Mouse (Mus musculus): Measurements from ENCODE around the gene Epha4.

DNA sequence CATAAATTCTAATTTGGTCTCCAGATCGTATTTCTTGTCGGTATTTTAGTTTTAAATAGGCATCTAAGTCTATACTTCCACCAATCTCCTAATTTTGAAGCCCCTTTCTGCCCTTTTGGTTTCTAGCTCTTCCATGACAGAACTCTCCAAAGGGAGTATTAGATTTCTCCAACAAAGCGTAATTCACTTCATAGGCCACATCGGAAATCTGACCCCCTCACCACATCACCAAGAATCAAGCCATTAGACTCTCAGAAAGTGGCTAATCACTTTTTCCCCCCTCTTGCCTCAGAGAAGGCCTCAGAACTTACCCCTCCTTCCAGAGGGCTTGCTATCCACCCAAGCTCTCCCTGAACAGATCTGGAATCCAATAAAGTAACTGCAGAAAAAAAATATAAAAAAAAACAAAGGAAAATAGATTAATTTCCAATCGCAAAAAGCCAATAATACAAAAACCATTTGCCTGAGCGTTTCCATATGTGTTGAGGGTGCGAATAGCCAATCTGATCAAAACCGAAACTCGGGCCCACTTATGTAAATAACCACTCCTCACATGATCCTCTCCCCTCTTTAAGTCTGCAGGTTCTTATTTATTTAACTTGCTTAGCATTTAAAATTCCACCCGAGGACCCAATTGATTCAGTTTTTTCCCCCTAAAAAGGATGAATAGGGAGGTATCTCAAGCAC lies 3.4 kb downstream of the Epha4 start:
- TF ChIP-seq CTCF (IDR thresholded peaks at IDR 0.05; ENCODE audit: borderline replicate concordance, control insufficient read depth, extremely low read depth, insufficient read depth, low read length, poor library complexity) (no peak), POLR2A (IDR thresholded peaks at IDR 0.05; ENCODE audit: control insufficient read depth, extremely low read depth, insufficient read depth, low read length, poor library complexity) (no peak)
